Mouse (Mus musculus) ES-Bruce4 (cell line): Measurements from ENCODE around the gene Herpud1.

Experiments used
- CTCF ChIP-seq: IDR thresholded peaks from one replicate; pipeline ENCODE4 v1.8.1; 2011; ENCODE audit warnings: low read depth, low read length
- EP300 ChIP-seq: IDR thresholded peaks from 2 replicates; pipeline ENCODE4 v1.6.1; 2011; ENCODE audit warnings: low read depth, low read length; ENCODE audit not compliant: insufficient read depth
- POLR2A ChIP-seq: IDR thresholded peaks from one replicate; pipeline ENCODE4 v1.8.1; 2011; ENCODE audit warnings: low read length; ENCODE audit not compliant: insufficient read depth

DNA sequence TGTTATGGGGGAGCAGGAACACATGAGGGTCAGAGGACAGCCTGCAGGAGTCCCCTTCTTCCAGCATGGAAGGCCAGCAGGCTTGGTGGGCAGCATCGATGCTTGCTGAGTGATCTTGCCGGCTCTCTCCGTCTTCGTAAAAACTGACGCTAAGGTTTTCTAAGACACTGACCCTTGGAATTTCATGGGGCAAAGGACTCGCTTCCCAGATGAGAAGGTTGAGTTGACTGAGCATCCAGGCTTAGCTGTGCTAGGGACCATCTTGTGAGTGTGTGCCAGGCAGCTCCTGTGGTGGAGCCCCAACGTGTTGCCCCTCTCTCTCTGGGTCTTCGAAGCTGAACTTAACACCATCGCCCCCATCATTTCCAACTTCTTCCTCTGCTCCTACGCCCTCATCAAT, 43.5 kb upstream of the Herpud1 start:
- no peak for TF ChIP-seq POLR2A
- no peak for TF ChIP-seq EP300
- TF ChIP-seq CTCF: no peak
